Mouse (Mus musculus) hematopoietic stem cell, adult 5-6 weeks (primary cell): ENCODE data around the gene Ptpru. TPM values are rescaled to one million over a fixed set of nuclear protein-coding genes. Genes with fewer than 3 reads are reported as not detected.

Source experiments
- ATAC-seq, 2 experiments: fragments of 125-278 bp in 1 of 2; replicated peaks in 1 of 2; 2 replicates each; pipeline ENCODE4 v1.8.0; 2016 to 2017; ENCODE audit warnings: inconsistent platforms in 2 of 2, mild to moderate bottlenecking in 2 of 2, moderate number of reproducible peaks in 2 of 2, low read depth in 1 of 2, moderate TSS enrichment in 1 of 2; ENCODE audit not compliant: low FRiP score in 2 of 2, poor library complexity in 2 of 2, severe bottlenecking in 2 of 2, insufficient read depth in 1 of 2, low TSS enrichment in 1 of 2
- total RNA-seq: library from RNA; stranded (forward); fragments of 172-1452, 232-1000 nt; gene quantifications from 2 replicates; pipeline ENCODE4 v1.2.3, GENCODE M21; 2017

Gene Ptpru
- total RNA-seq, 1 experiment from 2014 or later = 0.40 TPM

GRCm38 (mm10) chr4:131749802-131750201 is 88.3 kb downstream of the Ptpru start:
- ATAC-seq = no peak

GRCm38 (mm10) chr4:131744685-131745043 is 93.4 kb downstream of the Ptpru start:
- no peak for ATAC-seq

GRCm38 (mm10) chr4:131743831-131744684 is 94.0 kb downstream of the Ptpru start:
- ATAC-seq = peak; percentile 39 to 40

DNA sequence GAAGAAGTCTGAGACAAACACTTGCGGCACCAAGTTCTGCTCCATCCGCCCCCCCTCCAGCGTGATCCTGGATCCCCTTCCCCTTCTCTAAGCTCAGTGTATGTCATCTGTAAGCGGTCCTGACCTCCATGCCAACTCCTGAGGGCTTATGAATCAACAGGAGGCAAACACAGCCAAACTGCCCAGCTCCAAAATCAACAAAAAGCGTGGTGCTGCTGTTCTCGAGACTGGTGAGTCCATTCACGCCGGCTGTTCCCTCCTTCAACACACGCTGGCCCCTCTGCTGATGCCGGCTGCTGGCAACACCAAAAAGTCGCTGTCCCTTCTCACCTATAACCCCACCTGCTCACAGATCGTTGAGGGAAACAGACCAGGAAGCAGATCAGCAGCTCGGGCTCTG is 95.1 kb downstream of the Ptpru start:
- no peak for ATAC-seq

- no peak for ATAC-seq
Measured at GRCm38 (mm10) chr4:131740621-131741020, 97.5 kb downstream of the Ptpru start.

DNA sequence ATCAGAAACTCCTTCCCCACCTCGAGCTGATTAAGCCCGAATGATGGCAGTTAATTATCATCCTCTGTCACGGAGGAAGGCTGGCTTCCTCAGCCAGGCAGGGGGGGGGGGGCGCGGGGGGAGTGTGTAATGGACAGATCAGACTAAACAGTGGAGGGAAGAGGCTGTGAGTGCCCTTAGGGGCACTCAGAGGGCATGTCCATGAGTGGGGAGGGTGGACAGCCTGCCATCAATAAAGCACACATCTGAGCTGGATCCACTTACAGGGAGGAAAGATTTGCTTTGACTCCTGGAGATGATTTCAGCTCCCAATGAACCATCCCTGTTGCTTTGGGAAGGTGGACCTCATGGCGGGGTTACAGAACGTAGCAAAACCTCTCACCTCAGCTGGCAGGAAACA is 109.5 kb downstream of the Ptpru start:
- no peak for ATAC-seq

DNA sequence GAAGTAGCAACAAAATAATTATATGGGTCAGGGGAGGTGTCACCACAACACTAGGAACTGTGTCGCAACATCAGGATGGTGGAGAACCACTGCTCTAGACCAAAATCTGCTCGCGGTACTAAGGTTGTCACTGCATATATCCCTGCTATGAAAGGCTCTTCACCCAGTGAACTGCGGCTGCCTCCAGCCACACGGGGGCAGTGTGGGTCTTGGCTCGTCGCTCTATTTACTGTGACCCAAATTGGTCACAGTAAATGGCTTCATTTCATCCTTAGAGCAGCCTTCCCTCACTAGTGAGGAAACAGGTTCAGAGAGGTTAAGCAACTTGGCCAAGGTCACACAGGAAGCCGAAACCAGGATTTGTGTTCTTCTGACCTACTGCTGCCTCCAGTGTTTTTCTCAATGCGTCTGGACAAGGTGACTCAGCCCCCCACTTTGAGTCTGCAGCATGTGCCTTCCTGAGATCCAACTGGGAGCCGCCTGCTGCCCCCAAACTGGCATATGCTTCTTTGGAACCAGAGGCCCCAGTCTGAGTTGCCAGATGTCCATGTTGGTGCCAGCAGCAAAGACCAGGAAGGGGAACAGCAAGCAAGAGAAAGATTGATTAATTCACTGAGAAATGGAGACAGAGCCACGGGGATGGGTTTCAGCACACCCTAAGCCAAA is 114.5 kb downstream of the Ptpru start:
- ATAC-seq = peak; percentile 68 to 76

DNA sequence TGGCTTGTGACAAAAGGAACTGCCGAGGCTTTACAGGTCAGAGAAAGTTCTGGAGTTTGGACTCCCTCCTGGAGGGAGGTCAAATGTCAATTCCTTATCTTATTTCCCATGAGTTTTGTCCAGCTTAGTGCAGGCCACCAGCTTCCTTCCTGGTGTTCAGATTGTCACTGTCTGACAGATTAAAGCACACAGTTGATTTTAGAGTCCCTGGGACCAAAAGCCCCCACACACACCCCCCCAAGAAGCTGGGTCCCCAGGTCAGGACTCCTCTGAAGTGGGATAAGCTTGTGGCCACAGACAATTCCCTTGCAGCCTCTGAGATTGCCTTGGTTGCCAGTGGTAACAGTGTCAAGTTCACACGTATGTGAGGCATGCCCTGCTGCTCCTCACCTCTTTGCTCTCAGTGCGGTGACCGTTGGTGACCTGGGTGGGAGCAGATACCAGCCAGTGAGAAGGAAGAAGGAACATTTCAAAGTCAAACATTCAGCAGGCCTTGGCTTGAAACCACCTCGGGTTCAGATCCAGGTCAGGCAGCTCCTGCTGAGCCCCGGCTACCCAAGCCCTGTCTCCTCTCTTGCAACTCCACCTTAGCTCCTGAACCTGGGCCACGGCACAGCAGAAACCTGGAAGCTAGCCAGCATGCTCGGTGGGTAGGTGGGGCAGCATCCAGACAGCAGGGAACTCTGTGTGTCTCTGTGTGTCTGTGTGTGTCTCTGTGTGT is 115.8 kb downstream of the Ptpru start:
- ATAC-seq = no peak

DNA sequence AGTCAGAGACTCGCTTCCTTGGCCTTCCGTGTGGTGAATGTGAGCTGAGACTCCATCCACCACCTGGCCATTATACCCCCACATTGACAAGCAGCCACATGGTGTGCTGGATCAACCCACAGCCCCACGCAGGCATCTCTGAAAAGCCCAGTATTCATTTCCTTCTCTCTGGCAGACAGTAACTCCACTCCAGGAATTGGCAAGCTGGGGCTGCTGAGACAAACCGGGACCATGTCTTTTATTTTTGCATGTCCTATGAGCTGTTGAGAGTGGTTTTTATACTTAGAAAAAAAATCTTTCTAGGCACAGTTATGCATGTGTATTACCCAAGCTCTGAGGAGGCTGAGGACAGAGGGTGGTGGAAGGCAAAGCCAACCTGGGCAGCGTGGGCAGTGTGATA is 118.9 kb downstream of the Ptpru start:
- no peak for ATAC-seq

Other genes starting within 250 kb of the Ptpru start
- gene Mecr, start 5.2 kb upstream of the Ptpru start, total RNA-seq = 22.0 and 25.9 TPM in 2 replicates
- 66.5 and 97.5 TPM in 2 replicates for gene Srsf4, start 35.3 kb upstream of the Ptpru start, total RNA-seq
- 0.79 TPM in 1 of 2 replicates, not detected in the other for gene Tmem200b, start 83.5 kb upstream of the Ptpru start, total RNA-seq
- gene Gm10300, start 236.4 kb upstream of the Ptpru start, total RNA-seq = 1.4 and 2.3 TPM in 2 replicates
- gene Epb41, start 237.0 kb upstream of the Ptpru start, total RNA-seq = 63.9 and 72.9 TPM in 2 replicates